Mouse (Mus musculus) cerebellum, postnatal 14 days (tissue): ENCODE results near the gene Sec61b.

Experiments
- DNase-seq, 2 experiments: peaks; one replicate each; pipeline ENCODE4 v3.0.0; 2021; ENCODE audit warnings: mixed read lengths in 2 of 2

The Sec61b gene

DNA sequence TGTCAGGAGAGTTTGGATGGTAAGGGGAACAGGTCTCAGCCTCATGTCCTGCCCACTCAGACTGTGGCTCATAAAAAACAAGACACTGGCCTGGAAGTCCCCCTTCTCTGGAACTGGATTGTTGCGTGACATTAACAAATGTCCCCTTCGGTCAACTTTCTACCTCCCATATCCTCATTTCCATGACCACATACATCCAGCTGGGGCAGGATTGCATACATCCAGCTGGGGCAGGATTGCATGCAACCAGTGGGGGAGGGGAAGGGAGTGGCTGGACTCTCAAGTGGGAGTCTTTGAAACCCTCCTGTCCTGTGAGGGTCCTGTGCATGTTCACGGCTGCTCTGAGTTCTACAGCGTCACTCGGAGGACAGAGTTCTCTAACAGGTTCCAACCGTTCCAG, 16.8 kb downstream of the Sec61b start:
- no peak for DNase-seq

DNA sequence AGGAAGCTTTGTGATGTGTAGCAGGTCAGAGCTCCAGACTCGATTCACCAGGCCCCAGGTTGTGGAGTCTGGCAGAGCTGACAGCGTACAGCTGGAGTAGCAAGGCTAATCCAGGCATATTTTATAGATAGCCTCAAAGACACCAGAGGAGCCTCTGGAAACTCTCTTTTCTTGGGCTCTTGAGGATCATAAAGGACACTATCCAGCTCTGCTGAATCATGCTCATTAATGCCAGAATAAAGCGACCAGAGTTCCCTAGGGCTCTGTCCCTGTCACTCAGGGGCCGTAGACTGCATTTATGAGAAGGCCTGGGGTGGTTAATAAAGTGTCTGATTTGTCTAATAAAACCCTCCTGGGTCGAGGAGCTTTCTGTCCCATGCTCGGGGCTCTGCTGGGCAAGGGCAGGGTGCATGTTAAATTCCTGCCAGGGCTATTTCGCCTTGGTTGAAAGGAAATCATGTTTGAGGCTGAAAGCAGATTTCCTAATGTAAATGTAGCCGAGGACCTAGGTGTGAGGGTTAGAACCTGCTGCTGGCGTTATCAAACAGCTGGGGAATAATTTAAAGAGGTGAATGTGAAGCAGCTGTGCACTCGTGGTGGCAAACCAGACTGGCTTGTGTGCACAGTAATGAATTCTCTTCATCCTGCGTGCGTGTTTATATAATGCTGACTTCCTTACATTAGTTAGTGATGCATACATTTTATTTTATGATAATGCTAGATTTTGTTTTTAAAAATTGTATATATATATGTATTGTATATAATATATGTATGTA, 18.0 kb downstream of the Sec61b start:
- no peak for DNase-seq

DNA sequence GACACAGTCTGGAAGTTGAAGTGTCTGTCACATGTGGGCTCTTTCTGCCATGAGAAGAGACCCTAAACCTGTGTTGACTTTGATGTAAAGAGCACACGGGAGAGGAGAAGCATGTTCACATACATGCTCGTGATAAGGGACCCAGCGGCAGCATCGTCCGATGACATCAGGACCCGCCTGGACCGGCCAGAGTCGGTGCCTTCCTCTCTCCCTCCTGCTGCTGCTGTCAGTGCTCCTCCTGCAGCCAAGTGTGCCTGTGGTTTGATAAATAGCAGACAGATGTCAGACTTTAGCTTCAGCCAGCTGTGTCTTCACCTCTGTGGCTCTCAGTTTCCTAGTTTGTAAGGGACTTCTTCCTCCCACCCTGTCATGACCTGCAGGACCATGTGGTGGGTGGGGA, 19.0 kb downstream of the Sec61b start:
- DNase-seq = no peak

DNA sequence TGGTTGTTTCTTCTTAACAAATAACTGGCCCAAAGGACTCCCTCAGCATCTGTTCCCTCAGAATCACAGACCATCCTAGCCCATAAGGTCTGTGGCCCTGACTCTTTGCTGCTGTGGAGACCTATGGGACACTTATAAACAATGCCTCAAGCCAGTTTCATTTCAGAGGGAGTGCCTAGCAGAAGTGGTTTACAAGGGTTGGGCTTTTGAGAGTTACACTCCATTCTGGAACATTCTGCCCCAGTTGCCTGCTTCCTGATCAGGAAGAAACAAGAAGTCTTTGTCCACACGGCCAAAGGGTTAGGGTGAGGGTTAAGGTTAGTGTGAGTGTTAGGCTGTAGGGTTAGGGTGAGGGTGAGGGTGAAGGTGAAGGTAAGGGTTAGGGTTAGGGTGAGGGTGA, 19.7 kb downstream of the Sec61b start:
- DNase-seq = no peak

DNA sequence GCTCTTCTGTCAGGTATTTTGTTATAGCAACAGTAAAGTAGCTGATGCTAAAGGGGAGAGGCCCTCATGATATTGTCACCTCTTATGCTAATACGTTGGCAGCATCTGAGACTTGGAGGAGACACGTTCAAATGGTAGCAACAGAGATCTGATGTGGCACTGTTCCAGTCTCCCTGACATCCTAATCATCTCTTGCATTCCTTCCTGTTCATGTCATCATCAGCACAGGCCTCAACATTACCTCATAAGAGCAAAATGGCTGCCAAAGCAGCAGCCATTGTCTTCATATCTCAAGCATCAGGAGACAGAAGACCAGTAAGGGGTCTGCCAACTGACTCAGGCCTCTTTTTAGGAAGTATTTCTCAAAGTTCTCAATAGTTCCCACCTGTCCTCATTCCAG, 20.2 kb downstream of the Sec61b start:
- DNase-seq = no peak

DNA sequence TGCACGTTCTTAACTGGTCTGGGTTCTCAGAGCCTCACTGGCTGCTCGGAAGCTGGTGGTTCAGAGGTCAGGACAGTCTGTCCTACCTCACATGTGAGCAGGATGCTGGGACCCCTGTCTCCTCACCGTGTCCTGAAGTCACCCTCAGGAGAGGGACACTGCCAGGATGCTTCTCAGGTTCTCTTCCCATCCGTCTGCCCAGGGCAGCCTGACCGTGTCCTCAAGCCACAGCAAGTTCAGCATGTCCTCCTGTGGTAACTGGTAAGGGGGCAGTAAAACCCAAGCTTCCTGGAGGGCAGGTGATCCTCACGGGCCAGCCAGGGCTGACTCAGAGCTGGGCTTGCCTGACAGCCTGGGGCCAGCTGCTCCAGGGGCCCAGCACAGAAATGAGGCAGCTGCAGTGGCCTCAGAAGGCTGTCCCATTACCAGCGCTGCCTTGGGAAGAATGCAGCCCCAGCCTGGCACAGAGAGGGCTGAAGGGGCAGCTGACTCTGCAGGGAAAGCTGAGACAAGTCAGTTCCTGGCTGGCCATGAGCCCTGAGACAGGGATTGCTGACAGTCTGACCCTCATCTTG, 23.4 kb downstream of the Sec61b start:
- DNase-seq = no peak

DNA sequence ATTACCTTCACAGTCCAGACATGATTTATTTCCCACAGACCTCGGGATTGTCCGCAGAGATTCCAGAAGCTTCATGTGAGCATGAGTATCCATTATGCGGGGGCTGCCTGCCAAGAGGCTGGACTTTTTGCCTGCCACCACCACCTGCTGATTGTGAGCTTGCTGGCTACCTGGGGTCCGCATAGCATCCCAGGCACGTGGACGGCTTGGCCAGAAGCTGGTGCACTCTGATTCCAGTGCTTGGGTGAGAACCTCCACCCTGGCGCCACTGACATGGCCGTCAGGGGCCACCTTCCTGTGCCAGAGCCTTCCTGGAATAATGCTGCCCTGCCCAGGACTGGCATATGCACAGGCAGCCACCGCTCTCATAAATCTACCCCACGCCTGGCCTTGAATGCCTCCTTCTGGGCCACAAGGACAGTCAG, 24.7 kb downstream of the Sec61b start:
- DNase-seq = peak; percentile 27 to 38

DNA sequence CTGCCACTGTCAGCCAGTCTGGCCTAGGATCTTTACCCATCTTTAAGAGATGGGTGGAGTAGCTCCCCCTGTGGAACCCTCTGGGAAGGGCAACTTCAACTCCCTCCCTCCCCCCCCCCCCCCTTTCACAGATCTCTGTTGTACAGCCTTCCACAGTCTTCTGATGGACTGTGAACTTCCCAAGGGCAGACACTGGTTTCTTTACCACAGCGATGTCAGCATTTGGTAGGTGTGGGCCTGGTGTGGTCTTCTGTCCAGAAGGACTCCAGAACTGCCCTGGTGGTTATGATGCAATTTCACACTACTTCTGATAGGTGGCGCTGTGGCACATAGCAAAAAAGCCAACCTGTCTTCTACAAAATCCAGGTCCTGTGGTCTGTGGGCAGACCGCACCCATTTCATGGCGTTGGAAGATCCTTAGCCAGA, 28.1 kb downstream of the Sec61b start:
- peak; percentile 68 to 77 for DNase-seq

DNA sequence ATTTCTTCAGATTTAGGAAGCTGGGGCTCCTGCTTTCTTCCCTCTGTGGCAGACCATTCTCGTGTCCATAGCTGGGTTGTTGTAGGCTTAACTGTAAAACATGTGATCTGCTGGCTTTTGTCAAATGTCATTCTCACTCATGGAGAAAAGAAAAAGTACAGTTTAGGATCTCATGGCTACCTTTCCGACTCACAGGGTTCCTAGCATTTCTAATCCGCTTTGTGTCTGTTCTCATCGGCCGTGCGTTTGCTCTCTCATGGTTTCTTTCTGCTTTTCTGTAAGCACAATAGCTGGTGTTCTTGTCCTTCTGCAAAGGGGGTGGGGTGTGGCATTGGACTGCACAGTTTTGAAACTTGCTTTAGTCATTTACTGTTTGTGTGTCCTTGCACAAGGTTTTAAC, 28.6 kb downstream of the Sec61b start:
- no peak for DNase-seq

DNA sequence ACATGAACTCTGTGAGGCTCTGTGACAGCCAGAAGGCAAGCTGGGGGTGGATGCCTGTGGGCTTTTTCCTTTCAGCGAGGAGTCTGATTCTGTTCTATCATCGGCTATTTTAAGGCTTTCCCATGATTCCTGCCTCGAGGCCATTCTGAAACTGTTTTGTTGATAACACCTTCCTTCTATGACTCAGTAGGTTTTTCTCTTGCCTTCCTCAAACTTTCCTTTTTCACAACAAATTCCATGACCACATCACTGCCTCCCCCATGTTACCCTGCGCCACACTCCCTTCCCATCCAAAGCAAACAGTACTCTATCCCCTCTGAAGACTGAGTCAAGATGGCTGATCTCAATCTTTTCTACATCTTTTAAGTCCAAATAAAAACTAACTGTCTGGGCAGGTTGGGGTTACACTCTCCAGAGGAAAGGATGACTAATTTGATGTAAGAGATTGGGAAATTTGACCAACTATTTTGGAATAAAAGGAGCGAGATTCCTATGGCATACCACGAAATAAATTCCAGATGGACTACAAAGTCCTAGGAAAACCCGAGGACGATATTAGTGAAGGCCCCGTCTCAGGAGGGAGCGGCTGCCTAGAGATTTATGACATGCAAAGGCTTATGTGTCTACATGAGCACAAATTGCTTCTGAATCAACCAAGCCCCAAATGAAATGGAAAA, 30.5 kb downstream of the Sec61b start:
- no peak for DNase-seq

DNA sequence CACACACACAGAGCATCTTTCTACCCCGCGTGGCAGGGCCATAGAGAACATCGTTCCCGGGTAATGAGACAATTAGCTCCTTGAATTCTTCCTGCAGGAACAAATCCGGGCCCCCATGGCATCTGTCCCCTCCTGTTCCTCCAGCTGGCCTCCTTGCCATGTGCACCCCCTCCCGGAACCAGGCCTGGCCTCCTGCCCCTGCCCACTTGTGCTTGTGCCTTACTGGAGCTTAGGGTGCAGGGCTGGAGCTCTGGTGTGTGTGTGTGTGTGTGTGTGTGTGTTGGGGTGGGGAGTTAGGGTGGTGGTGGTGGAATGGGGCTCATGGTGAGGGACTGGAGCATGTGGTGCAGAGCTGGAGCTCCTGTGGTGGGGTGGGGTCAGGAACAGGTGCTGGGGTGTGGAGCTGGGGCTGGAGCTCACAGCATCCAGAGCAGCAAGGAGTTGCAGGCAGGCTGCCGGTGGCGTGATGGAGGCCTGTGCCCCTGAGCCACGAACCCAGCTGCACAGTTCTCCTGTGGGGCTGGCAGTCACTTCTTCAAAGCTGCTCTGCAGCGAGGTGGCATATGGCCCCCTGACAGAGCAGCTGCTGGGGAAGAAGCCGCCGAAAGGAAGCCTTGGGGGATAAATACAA, 44.2 kb downstream of the Sec61b start:
- DNase-seq = peak; percentile 69 to 79

DNA sequence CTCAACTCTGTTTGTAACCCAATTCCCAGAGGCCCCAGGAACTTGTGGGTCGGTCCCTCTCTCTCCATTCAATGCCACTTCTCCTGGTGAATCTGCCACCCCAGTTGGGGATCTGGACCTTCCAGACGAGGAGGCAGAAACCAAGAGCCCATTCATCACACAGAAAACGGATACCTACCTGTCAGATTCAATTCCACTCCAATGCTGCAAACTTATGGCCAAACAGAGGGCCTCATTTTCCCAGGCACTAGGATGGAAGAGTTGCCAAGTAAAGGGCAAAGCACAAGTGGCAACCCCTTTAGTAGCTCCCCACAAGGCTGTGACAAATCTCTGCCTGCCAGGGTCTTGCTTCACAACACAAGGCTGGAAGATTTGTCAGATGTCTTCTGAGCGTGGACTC, 45.6 kb downstream of the Sec61b start:
- DNase-seq = no peak

DNA sequence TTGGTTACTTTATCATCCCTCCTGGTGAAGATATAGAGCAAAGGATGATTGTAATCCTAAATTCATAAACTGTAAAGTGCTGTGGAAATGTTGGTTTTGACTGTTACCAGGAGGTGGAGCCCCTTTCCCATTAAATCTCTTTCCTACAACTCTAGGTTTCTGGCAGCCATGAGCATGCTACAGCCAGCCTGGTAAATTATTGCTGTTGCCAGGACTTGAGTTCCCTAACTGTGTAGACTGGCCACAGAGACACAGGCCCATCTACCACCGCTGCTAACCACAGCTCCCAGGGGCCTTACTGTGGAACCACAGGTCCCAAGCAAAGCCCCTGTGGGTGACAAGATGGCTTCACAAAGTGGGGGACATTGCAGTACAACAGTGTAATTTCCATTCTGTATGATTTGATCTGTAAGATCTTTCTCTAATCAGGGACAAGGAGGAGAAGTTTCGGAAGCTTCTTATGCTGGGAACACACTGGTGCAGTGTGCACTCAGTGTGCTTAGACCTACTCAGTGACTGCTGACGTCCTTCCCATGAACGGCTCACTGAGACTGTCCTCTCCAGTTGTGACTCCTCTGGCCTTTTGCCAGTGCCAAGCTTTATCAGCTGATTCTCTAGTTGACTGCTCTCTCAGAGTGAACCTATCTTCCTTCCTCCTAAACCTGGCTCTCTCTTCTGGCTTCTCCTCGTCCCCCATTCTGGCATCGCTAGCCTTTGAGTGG, 47.6 kb downstream of the Sec61b start:
- DNase-seq = peak; percentile 68 to 73

DNA sequence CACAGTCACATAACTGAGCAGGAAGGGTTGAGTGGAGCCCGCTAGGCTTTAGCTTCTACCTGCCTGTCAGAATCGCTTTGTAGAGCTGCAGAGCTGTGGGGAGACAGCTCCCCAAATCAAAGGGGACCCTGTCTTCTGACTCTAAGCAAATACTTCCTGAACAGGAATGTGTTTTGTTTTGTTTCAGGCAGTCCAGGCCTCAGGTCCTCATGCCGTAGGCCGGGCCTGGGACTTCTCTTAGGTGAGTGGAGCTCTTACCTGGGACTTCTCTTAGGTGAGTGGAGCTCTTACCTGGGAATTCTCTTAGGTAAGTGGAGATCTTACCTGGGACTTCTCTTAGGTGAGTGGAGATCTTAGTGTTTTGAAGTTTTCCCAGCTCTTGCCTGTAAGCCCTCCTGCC, 55.4 kb downstream of the Sec61b start:
- DNase-seq = no peak
